Mouse (Mus musculus): ENCODE data around the gene Sorl1. TPM values are rescaled to one million over a fixed set of nuclear protein-coding genes. Genes with fewer than 3 reads are reported as not detected.

The Sorl1 gene
- total RNA-seq, 1 experiment from 2014 or later: 20.9 TPM

- no peak for DNase-seq
These were observed 208.5 kb downstream of the Sorl1 start for GRCm38 (mm10) chr9:41915571-41915970.

Other genes starting within 250 kb of the Sorl1 start
- 119 and 172 TPM in 2 replicates for gene Sc5d, start 140.0 kb upstream of the Sorl1 start, total RNA-seq (2021)